ENCODE assay signal across 8 mouse cellular contexts in genomic region chr9:57553119-57553518, GRCm38 (mm10). TPM values are rescaled to one million over a fixed set of nuclear protein-coding genes. Genes with fewer than 3 reads are reported as not detected.
DNase-seq lines count a peak whose midpoint lies in the region; ATAC-seq and TF ChIP-seq lines count a peak whose summit lies in the region.

No protein-coding gene starts in this region.

- H3K27ac ChIP-seq in embryonic facial prominence, embryonic 15.5 days (replicated peaks): no peak overlapping the region
- no peak overlapping the region; the same call in 1 of the 2 replicates for H3K27ac ChIP-seq in embryonic facial prominence, embryonic 10.5 days (replicated peaks)
- H3K27ac ChIP-seq in kidney, embryonic 16.5 days (ENCODE audit: low read length): no peak overlapping the region
- no peak overlapping the region for H3K27ac ChIP-seq in kidney, adult 2 months (ENCODE audit: insufficient read depth, low read depth, low read length)
- H3K27ac ChIP-seq in neural tube, embryonic 12.5 days: no peak overlapping the region
- H3K27ac ChIP-seq in neural tube, embryonic 13.5 days (replicated peaks): no peak overlapping the region

- WGBS in embryonic facial prominence, embryonic 15.5 days: 74% methylated on average over 11 of the region's 11 CpGs
- WGBS in embryonic facial prominence, embryonic 10.5 days: 74% methylated on average over 11 of the region's 11 CpGs
- WGBS in kidney, embryonic 16.5 days: 76% methylated on average over 11 of the region's 11 CpGs
- 82% methylated on average over 11 of the region's 11 CpGs for WGBS in kidney, adult 2 months
- 71% methylated on average over 11 of the region's 11 CpGs for WGBS in neural tube, embryonic 12.5 days
- WGBS in neural tube, embryonic 13.5 days: 72% methylated on average over 11 of the region's 11 CpGs

- no peak for ATAC-seq in embryonic facial prominence, embryonic 15.5 days (ENCODE audit: insufficient number of reproducible peaks, low FRiP score, low TSS enrichment, low read depth)
- 0 out of 2 replicates have a peak, but pooled peaks have one; percentile 18 for ATAC-seq in kidney, embryonic 16.5 days (ENCODE audit: low FRiP score, low TSS enrichment)
- ATAC-seq in neural tube, embryonic 12.5 days (ENCODE audit: low FRiP score, low read depth): 0 out of 2 replicates have a peak, but pooled peaks have one; percentile 5
- 0 out of 2 replicates have a peak, but pooled peaks have one; percentile 26 for ATAC-seq in neural tube, embryonic 13.5 days (ENCODE audit: low read depth)

- no peaks in the 10 kb centered on the region for H3K9me3 ChIP-seq in embryonic facial prominence, embryonic 15.5 days (replicated peaks)
- H3K9me3 ChIP-seq in embryonic facial prominence, embryonic 10.5 days: no peaks in the 10 kb centered on the region
- no peaks in the 10 kb centered on the region for H3K9me3 ChIP-seq in kidney, embryonic 16.5 days (ENCODE audit: low read length)
- H3K9me3 ChIP-seq in neural tube, embryonic 12.5 days: no peaks in the 10 kb centered on the region
- no peaks in the 10 kb centered on the region for H3K9me3 ChIP-seq in neural tube, embryonic 13.5 days

- H3K4me2 ChIP-seq in embryonic facial prominence, embryonic 15.5 days (replicated peaks): no peak overlapping the region
- peak overlapping the region; percentile 73; the same call in 1 of the 2 replicates for H3K4me2 ChIP-seq in kidney, embryonic 16.5 days (replicated peaks; ENCODE audit: low read depth, low read length)
- no peak overlapping the region for H3K4me2 ChIP-seq in neural tube, embryonic 12.5 days (replicated peaks)
- no peak overlapping the region for H3K4me2 ChIP-seq in neural tube, embryonic 13.5 days

- peaks cover 18% of the 10 kb centered on the region for H3K36me3 ChIP-seq in embryonic facial prominence, embryonic 15.5 days
- peaks cover 28% of the 10 kb centered on the region for H3K36me3 ChIP-seq in embryonic facial prominence, embryonic 10.5 days (replicated peaks)
- H3K36me3 ChIP-seq in kidney, embryonic 16.5 days (ENCODE audit: insufficient read depth, low read length): peaks cover 18% of the 10 kb centered on the region; the same call in 1 of the 2 replicates
- H3K36me3 ChIP-seq in kidney, adult 2 months (ENCODE audit: control insufficient read depth, insufficient read depth, low read length): no peaks in the 10 kb centered on the region
- H3K36me3 ChIP-seq in neural tube, embryonic 12.5 days: peaks cover 27% of the 10 kb centered on the region
- H3K36me3 ChIP-seq in neural tube, embryonic 13.5 days: peaks cover 24% of the 10 kb centered on the region

- no peak for TF ChIP-seq POLR2A in kidney, adult 2 months (IDR thresholded peaks at IDR 0.05; ENCODE audit: low read depth, low read length)

- H3K4me3 ChIP-seq in embryonic facial prominence, embryonic 15.5 days (replicated peaks): no peak overlapping the region
- no peak overlapping the region; the same call in 1 of the 2 replicates for H3K4me3 ChIP-seq in embryonic facial prominence, embryonic 10.5 days
- no peak overlapping the region; the same call in 1 of the 2 replicates for H3K4me3 ChIP-seq in kidney, embryonic 16.5 days (ENCODE audit: low read length)
- no peak overlapping the region for H3K4me3 ChIP-seq in kidney, adult 2 months (ENCODE audit: insufficient read depth, low read depth, low read length)
- no peak overlapping the region for H3K4me3 ChIP-seq in neural tube, embryonic 12.5 days
- H3K4me3 ChIP-seq in neural tube, embryonic 13.5 days: no peak overlapping the region

- H3K9ac ChIP-seq in embryonic facial prominence, embryonic 15.5 days: 0 out of 2 replicates have a peak overlapping the region, but pooled peaks have one; percentile 40
- peak overlapping the region; percentile 83; the same call in 1 of the 2 replicates for H3K9ac ChIP-seq in kidney, embryonic 16.5 days (replicated peaks; ENCODE audit: low read length)
- no peak overlapping the region for H3K9ac ChIP-seq in neural tube, embryonic 12.5 days
- H3K9ac ChIP-seq in neural tube, embryonic 13.5 days: no peak overlapping the region

- no peaks in the 10 kb centered on the region for H3K27me3 ChIP-seq in embryonic facial prominence, embryonic 15.5 days
- no peaks in the 10 kb centered on the region for H3K27me3 ChIP-seq in embryonic facial prominence, embryonic 10.5 days (replicated peaks; ENCODE audit: low read depth, poor library complexity, severe bottlenecking)
- H3K27me3 ChIP-seq in kidney, embryonic 16.5 days (ENCODE audit: insufficient read depth, low read length): no peaks in the 10 kb centered on the region
- no peaks in the 10 kb centered on the region for H3K27me3 ChIP-seq in kidney, adult 2 months (replicated peaks; ENCODE audit: control insufficient read depth, insufficient read depth, low read length)
- no peaks in the 10 kb centered on the region for H3K27me3 ChIP-seq in neural tube, embryonic 12.5 days (replicated peaks)
- no peaks in the 10 kb centered on the region for H3K27me3 ChIP-seq in neural tube, embryonic 13.5 days

- TF ChIP-seq CTCF in kidney, adult 2 months (conservative IDR thresholded peaks at IDR 0.05; ENCODE audit: insufficient read depth, insufficient read length, low read depth, low read length): no peak

- peaks cover 7% of the 10 kb centered on the region for H3K4me1 ChIP-seq in embryonic facial prominence, embryonic 15.5 days
- H3K4me1 ChIP-seq in embryonic facial prominence, embryonic 10.5 days: peaks cover 16% of the 10 kb centered on the region
- peaks cover 12% of the 10 kb centered on the region for H3K4me1 ChIP-seq in kidney, embryonic 16.5 days (ENCODE audit: insufficient read depth, low read length)
- peaks cover 8% of the 10 kb centered on the region; the same call in 1 of the 2 replicates for H3K4me1 ChIP-seq in kidney, adult 2 months (ENCODE audit: control insufficient read depth, insufficient read depth, low read length)
- H3K4me1 ChIP-seq in neural tube, embryonic 12.5 days: peaks cover 6% of the 10 kb centered on the region
- peaks cover 39% of the 10 kb centered on the region for H3K4me1 ChIP-seq in neural tube, embryonic 13.5 days (replicated peaks)

- DNase-seq in embryonic facial prominence, embryonic 10.5 days (ENCODE audit: low spot score): no peak
- DNase-seq in kidney, adult 2 months: no peak
- DNase-seq in neural tube, embryonic 10.5 days (ENCODE audit: extremely low spot score, low spot score): no peak
- DNase-seq in kidney, postnatal 14 days: no peak

RNA-seq across cellular contexts. Expression of gene Mpi, which starts 0.6 kb away (rescaled TPM):
- 47.9 and 50.5 TPM in 2 replicates for polyA plus RNA-seq in embryonic facial prominence, embryonic 15.5 days (2015; fragmentation: Nextera tagmentation; extraction: Ambion mirVana)
- polyA plus RNA-seq in embryonic facial prominence, embryonic 10.5 days (2016; fragmentation: Nextera tagmentation; extraction: Ambion mirVana): 58.7 and 61.7 TPM in 2 replicates
- 54.6 and 57.2 TPM in 2 replicates for polyA plus RNA-seq in kidney, embryonic 16.5 days (2015; fragmentation: Nextera tagmentation; extraction: Ambion mirVana)
- polyA plus RNA-seq in kidney, adult 2 months (2012; rRNA removed): 62.4 and 70.4 TPM in 2 replicates
- polyA plus RNA-seq in neural tube, embryonic 12.5 days (2016; fragmentation: Nextera tagmentation; extraction: Ambion mirVana): 68.0 and 68.2 TPM in 2 replicates
- polyA plus RNA-seq in neural tube, embryonic 13.5 days (2015; fragmentation: Nextera tagmentation; extraction: Ambion mirVana): 70.8 and 73.1 TPM in 2 replicates

RNA-seq across cellular contexts. Expression of gene Scamp2, which starts 7.6 kb away (rescaled TPM):
- polyA plus RNA-seq in embryonic facial prominence, embryonic 15.5 days (2015; fragmentation: Nextera tagmentation; extraction: Ambion mirVana): 82.8 and 84.6 TPM in 2 replicates
- polyA plus RNA-seq in embryonic facial prominence, embryonic 10.5 days (2016; fragmentation: Nextera tagmentation; extraction: Ambion mirVana): 44.1 and 45.3 TPM in 2 replicates
- polyA plus RNA-seq in kidney, embryonic 16.5 days (2015; fragmentation: Nextera tagmentation; extraction: Ambion mirVana): 93.4 and 101 TPM in 2 replicates
- 166 and 187 TPM in 2 replicates for polyA plus RNA-seq in kidney, adult 2 months (2012; rRNA removed)
- polyA plus RNA-seq in neural tube, embryonic 12.5 days (2016; fragmentation: Nextera tagmentation; extraction: Ambion mirVana): 56.2 and 62.3 TPM in 2 replicates
- polyA plus RNA-seq in neural tube, embryonic 13.5 days (2015; fragmentation: Nextera tagmentation; extraction: Ambion mirVana): 48.0 and 53.7 TPM in 2 replicates

RNA-seq across cellular contexts. Expression of gene Fam219b, which starts 15.8 kb away (rescaled TPM):
- polyA plus RNA-seq in embryonic facial prominence, embryonic 15.5 days (2015; fragmentation: Nextera tagmentation; extraction: Ambion mirVana): 27.3 and 28.2 TPM in 2 replicates
- 17.1 and 17.7 TPM in 2 replicates for polyA plus RNA-seq in embryonic facial prominence, embryonic 10.5 days (2016; fragmentation: Nextera tagmentation; extraction: Ambion mirVana)
- 19.0 and 19.8 TPM in 2 replicates for polyA plus RNA-seq in kidney, embryonic 16.5 days (2015; fragmentation: Nextera tagmentation; extraction: Ambion mirVana)
- 6.2 and 12.2 TPM in 2 replicates for polyA plus RNA-seq in kidney, adult 2 months (2012; rRNA removed)
- 19.6 and 20.2 TPM in 2 replicates for polyA plus RNA-seq in neural tube, embryonic 12.5 days (2016; fragmentation: Nextera tagmentation; extraction: Ambion mirVana)
- polyA plus RNA-seq in neural tube, embryonic 13.5 days (2015; fragmentation: Nextera tagmentation; extraction: Ambion mirVana): 20.2 and 20.6 TPM in 2 replicates

RNA-seq across cellular contexts. Expression of gene Cox5a, which starts 32.0 kb away (rescaled TPM):
- polyA plus RNA-seq in embryonic facial prominence, embryonic 15.5 days (2015; fragmentation: Nextera tagmentation; extraction: Ambion mirVana): 450 and 454 TPM in 2 replicates
- 664 and 702 TPM in 2 replicates for polyA plus RNA-seq in embryonic facial prominence, embryonic 10.5 days (2016; fragmentation: Nextera tagmentation; extraction: Ambion mirVana)
- 670 and 691 TPM in 2 replicates for polyA plus RNA-seq in kidney, embryonic 16.5 days (2015; fragmentation: Nextera tagmentation; extraction: Ambion mirVana)
- polyA plus RNA-seq in kidney, adult 2 months (2012; rRNA removed): 757 and 763 TPM in 2 replicates
- polyA plus RNA-seq in neural tube, embryonic 12.5 days (2016; fragmentation: Nextera tagmentation; extraction: Ambion mirVana): 770 and 826 TPM in 2 replicates
- 922 and 997 TPM in 2 replicates for polyA plus RNA-seq in neural tube, embryonic 13.5 days (2015; fragmentation: Nextera tagmentation; extraction: Ambion mirVana)

RNA-seq across cellular contexts. Expression of gene Ulk3, which starts 36.1 kb away (rescaled TPM):
- 22.7 and 28.5 TPM in 2 replicates for polyA plus RNA-seq in embryonic facial prominence, embryonic 15.5 days (2015; fragmentation: Nextera tagmentation; extraction: Ambion mirVana)
- polyA plus RNA-seq in embryonic facial prominence, embryonic 10.5 days (2016; fragmentation: Nextera tagmentation; extraction: Ambion mirVana): 13.3 and 16.4 TPM in 2 replicates
- polyA plus RNA-seq in kidney, embryonic 16.5 days (2015; fragmentation: Nextera tagmentation; extraction: Ambion mirVana): 18.3 and 22.7 TPM in 2 replicates
- polyA plus RNA-seq in kidney, adult 2 months (2012; rRNA removed): 26.2 and 26.9 TPM in 2 replicates
- 20.7 and 22.9 TPM in 2 replicates for polyA plus RNA-seq in neural tube, embryonic 12.5 days (2016; fragmentation: Nextera tagmentation; extraction: Ambion mirVana)
- 25.9 and 26.5 TPM in 2 replicates for polyA plus RNA-seq in neural tube, embryonic 13.5 days (2015; fragmentation: Nextera tagmentation; extraction: Ambion mirVana)

Comparison
In these comparisons a context has a peak if more than half of its experiments do, and no peak if none do; other contexts are left out.
1. H3K9ac ChIP-seq: peak in embryonic facial prominence, embryonic 15.5 days (single experiment) and kidney, embryonic 16.5 days (single experiment); none in neural tube, embryonic 12.5 days (single experiment) and neural tube, embryonic 13.5 days (single experiment).